Mouse (Mus musculus) activated CD4-positive, CD25-positive, alpha-beta regulatory T cell, adult 9 weeks (primary cell): Measurements from ENCODE around the gene Dnah9. TPM values are rescaled to one million over a fixed set of nuclear protein-coding genes. Genes with fewer than 3 reads are reported as not detected.

Experiments
- polyA plus RNA-seq: library from polyadenylated mRNA; unstranded; fragments of 100-300 nt; shearing (Covaris generic); gene quantifications from one replicate; pipeline ENCODE4 v1.2.1, GENCODE M21; 2017

The Dnah9 gene
- not detected for polyA plus RNA-seq

DNA sequence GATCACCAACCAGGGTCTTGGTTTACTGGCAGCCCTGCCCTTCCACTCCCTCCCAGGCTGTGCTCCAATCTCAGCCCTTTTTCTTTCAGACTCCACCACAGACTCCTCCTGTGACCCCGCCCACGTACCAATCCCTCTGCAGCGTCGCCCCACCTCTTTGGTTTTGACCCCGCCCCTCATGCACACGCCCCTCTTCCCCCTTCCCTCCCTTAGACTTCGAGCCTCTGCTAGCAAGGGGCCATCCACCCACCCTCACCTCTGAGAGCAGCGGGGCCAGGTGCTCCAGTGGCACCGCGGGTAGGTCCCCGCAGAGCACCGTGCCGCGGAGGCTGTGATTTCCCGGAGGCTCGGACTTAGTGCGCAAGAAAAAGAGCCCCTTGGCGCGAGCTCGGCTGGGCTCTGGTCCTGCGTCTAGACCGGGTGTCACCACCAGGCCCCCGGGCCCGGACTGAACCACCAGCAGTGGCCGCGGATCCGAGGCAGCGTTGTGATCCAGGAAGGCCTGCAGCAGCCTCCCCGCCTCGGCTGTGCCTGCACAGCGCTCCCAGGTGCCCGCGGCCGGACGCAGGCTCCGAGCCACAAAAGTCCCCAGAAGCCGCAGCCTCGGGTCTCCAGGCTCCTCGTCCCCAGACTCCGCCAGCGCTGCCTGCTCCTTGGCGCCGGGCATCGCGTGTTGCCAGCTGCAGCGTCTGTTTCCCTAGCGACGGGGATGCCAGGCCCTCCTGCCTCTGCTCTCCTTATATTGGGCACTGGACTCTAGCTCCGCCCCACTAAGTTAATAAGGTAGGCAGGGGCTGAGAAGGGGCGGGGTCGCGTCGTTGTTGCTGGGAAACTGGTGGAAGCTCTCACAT is at the start of gene Dnah9:
TSS of gene Dnah9 (minus strand) at position 751 of the 851 bp plus-strand sequence.

DNA sequence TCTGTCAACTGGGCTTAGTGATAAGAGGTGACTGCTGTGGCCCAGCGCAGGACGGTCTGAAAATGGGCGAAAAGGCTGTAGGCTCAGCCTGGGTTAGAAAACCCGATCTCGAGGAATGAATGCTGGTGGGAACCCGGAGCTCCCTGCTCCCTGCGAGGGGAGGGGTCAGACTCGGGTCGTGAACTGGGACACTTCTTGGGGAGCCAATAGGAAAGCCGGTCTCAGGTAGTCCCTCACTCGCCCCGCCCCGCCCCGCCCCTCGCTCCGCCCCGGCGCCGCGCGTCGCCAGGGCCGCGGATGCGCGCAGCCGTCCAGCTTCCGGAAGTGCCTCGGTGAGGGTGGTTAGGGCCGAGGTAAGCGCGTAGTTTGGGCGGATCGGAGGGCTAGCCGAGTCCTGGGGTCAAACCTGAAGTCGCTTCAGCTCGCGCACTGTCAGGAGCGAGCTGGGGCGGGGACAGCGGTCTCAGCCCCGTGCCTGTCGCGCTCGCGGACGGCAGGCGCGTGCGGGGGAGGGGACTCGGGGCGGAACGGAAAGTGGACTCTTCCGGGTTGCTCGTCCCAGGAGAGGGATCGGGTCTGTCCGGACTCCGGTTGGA is 361.3 kb downstream of the Dnah9 start, which contains the start of gene Zkscan6:
TSS of gene Zkscan6 (plus strand) at position 267 of the 596 bp plus-strand sequence.

DNA sequence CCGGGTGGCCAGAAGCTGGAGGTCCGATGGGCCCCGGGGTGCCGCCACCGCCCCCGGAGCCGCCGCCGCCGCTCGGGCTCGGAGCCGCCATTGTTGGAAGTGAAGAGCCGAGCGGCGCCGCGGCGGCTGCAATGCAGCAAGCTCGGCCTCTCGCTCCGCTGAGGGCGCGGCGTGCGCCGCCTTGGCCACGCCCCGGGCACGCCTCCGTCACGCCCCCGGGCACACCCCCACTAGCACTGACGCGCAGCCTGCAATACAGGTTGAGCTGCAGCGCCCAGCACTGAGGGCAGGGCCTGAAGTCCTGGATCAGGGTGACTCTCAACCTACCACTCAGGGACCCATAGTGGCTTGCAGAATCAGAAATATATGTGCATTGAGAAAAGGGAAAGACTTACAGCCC is 380.2 kb downstream of the Dnah9 start, which contains the start of gene Map2k4:
TSS of gene Map2k4 (minus strand) at position 144 of the 400 bp plus-strand sequence.

